13 mouse cellular contexts compared by ENCODE assay signal in the genomic region with DNA sequence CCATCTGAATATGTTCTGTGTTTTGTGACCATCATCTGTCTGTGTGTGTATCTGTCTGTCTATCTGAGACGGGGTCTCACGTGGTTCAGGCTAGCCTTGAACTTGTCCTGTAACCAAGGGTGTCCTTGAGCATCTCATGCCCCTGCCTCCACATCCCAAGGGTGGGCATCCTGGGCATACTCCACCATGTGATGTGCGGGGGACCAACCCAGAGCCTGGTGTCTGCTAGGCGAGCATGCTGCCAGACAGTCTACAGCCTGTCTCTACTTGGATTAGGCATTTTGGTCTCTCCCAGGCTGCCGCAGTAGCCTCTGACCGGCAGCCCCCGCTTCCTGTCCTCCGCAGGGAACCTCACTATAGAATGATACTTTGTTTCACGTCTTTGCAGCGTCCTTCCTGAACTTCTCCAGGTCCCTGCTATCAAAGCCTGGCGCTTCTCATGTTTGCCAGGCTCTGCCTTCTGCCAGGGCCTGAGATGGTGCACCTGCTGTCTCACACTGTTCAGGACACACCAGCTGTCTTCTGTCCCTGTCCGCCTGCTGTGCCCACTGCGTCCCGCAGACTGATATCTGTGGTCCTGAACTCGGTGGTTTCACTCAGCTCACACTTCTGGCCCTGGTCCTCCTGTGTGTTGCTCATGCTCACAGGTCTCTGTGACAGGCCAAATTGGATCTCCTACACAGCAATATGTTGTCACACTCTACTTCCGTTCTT.
DNase-seq lines count a peak whose midpoint lies in the region; ATAC-seq and TF ChIP-seq lines count a peak whose summit lies in the region.
"Had no signal": no experiment of that assay in that cellular context is flagged by ENCODE, and none has a peak within 500 bp of the region (broad histone marks: within the 10 kb centered on the region; RNA-seq: fewer than 3 reads in every experiment).

No protein-coding gene starts in this region.

- no peaks in the 10 kb centered on the region for H3K36me3 ChIP-seq in hindbrain, embryonic 16.5 days (ENCODE audit: control insufficient read depth, insufficient read depth, low read length)
- H3K36me3 ChIP-seq in hindbrain, embryonic 13.5 days, result no peaks in the 10 kb centered on the region
- H3K36me3 ChIP-seq in spleen, adult 2 months (ENCODE audit: control insufficient read depth, insufficient read depth, low read length), result no peaks in the 10 kb centered on the region
- no peaks in the 10 kb centered on the region for H3K36me3 ChIP-seq in limb, embryonic 10.5 days
- H3K36me3 ChIP-seq: embryonic facial prominence, embryonic 10.5 days; heart, embryonic 15.5 days; intestine, embryonic 15.5 days; limb, embryonic 15.5 days had no signal

- 58% methylated on average over 16 of the region's 16 CpGs for WGBS in hindbrain, embryonic 16.5 days
- 64% methylated on average over 16 of the region's 16 CpGs for WGBS in hindbrain, embryonic 13.5 days
- 71% methylated on average over 16 of the region's 16 CpGs for WGBS in spleen, adult 2 months
- WGBS in limb, embryonic 10.5 days, result 78% methylated on average over 16 of the region's 16 CpGs

- no peak for TF ChIP-seq POLR2A in spleen, adult 2 months (IDR thresholded peaks at IDR 0.05; ENCODE audit: low read depth, low read length)

- ATAC-seq in hindbrain, embryonic 16.5 days, result peak; percentile 62
- ATAC-seq in hindbrain, embryonic 13.5 days (ENCODE audit: low FRiP score), result no peak
- ATAC-seq in megakaryocyte-erythroid progenitor cell, adult 5-6 weeks (replicated peaks; ENCODE audit: low FRiP score, low TSS enrichment, poor library complexity, severe bottlenecking), result no peak
- ATAC-seq: intestine, embryonic 15.5 days had no signal

- no peak overlapping the region for H3K4me2 ChIP-seq in hindbrain, embryonic 16.5 days (ENCODE audit: low read length)
- no peak overlapping the region for H3K4me2 ChIP-seq in hindbrain, embryonic 13.5 days
- H3K4me2 ChIP-seq: heart, embryonic 15.5 days; intestine, embryonic 15.5 days; limb, embryonic 15.5 days had no signal

- H3K4me3 ChIP-seq in hindbrain, embryonic 16.5 days (ENCODE audit: low read length), result no peak overlapping the region
- H3K4me3 ChIP-seq in hindbrain, embryonic 13.5 days, result no peak overlapping the region
- no peak overlapping the region for H3K4me3 ChIP-seq in spleen, adult 2 months (ENCODE audit: extremely low read depth, insufficient read depth, insufficient read length)
- no peak overlapping the region for H3K4me3 ChIP-seq in limb, embryonic 10.5 days
- H3K4me3 ChIP-seq: embryonic facial prominence, embryonic 10.5 days; heart, embryonic 15.5 days; intestine, embryonic 15.5 days; limb, embryonic 15.5 days had no signal

- DNase-seq in spleen, adult 2 months (ENCODE audit: low read depth in 1 of 2, low spot score in 2 of 2), result no peak
- DNase-seq in spleen, adult 12 weeks (ENCODE audit: low spot score), result no peak
- peak; percentile 70 to 76 for DNase-seq in cerebellum, postnatal 14 days
- no peak for DNase-seq in urinary bladder, postnatal 14 days (ENCODE audit: low spot score)
- no peak for DNase-seq in limb, embryonic 10.5 days (ENCODE audit: low spot score)
- DNase-seq: thymus, postnatal 14 days had no signal

- peaks cover 5% of the 10 kb centered on the region for H3K4me1 ChIP-seq in hindbrain, embryonic 16.5 days (ENCODE audit: control insufficient read depth, insufficient read depth, low read depth, low read length)
- peaks cover 23% of the 10 kb centered on the region for H3K4me1 ChIP-seq in hindbrain, embryonic 13.5 days (replicated peaks)
- peaks cover 3% of the 10 kb centered on the region; the same call in 1 of the 2 replicates for H3K4me1 ChIP-seq in spleen, adult 2 months (ENCODE audit: control insufficient read depth, insufficient read depth, insufficient read length)
- peaks cover 28% of the 10 kb centered on the region for H3K4me1 ChIP-seq in limb, embryonic 10.5 days

- H3K9me3 ChIP-seq in hindbrain, embryonic 16.5 days (ENCODE audit: control insufficient read depth, low read length), result no peaks in the 10 kb centered on the region
- H3K9me3 ChIP-seq in hindbrain, embryonic 13.5 days, result no peaks in the 10 kb centered on the region
- no peaks in the 10 kb centered on the region for H3K9me3 ChIP-seq in limb, embryonic 10.5 days (replicated peaks)
- H3K9me3 ChIP-seq: embryonic facial prominence, embryonic 10.5 days; heart, embryonic 15.5 days; intestine, embryonic 15.5 days; limb, embryonic 15.5 days had no signal

- no peaks in the 10 kb centered on the region for H3K27me3 ChIP-seq in hindbrain, embryonic 16.5 days (replicated peaks; ENCODE audit: control insufficient read depth, insufficient read depth, low read length)
- no peaks in the 10 kb centered on the region for H3K27me3 ChIP-seq in hindbrain, embryonic 13.5 days
- no peaks in the 10 kb centered on the region for H3K27me3 ChIP-seq in spleen, adult 2 months (ENCODE audit: control insufficient read depth, insufficient read depth, low read length)
- no peaks in the 10 kb centered on the region for H3K27me3 ChIP-seq in limb, embryonic 10.5 days (ENCODE audit: low read depth, poor library complexity, severe bottlenecking)
- H3K27me3 ChIP-seq: heart, embryonic 15.5 days; intestine, embryonic 15.5 days; limb, embryonic 15.5 days had no signal

- no peak overlapping the region for H3K9ac ChIP-seq in hindbrain, embryonic 16.5 days (ENCODE audit: low read depth, low read length)
- no peak overlapping the region for H3K9ac ChIP-seq in hindbrain, embryonic 13.5 days
- H3K9ac ChIP-seq: heart, embryonic 15.5 days; intestine, embryonic 15.5 days; limb, embryonic 15.5 days had no signal

- no peak overlapping the region for H3K27ac ChIP-seq in hindbrain, embryonic 16.5 days (ENCODE audit: low read depth, low read length)
- H3K27ac ChIP-seq in hindbrain, embryonic 13.5 days, result no peak overlapping the region
- peak overlapping the region; percentile 90 for H3K27ac ChIP-seq in spleen, adult 2 months (ENCODE audit: insufficient read depth, low read length)
- H3K27ac ChIP-seq in limb, embryonic 10.5 days, result no peak overlapping the region
- H3K27ac ChIP-seq: embryonic facial prominence, embryonic 10.5 days; heart, embryonic 15.5 days; intestine, embryonic 15.5 days; limb, embryonic 15.5 days had no signal

- no peak for TF ChIP-seq CTCF in spleen, adult 2 months (IDR thresholded peaks at IDR 0.05; ENCODE audit: extremely low read depth, insufficient read depth, insufficient read length, insufficient replicate concordance)

Comparison
In these comparisons a context has a peak if more than half of its experiments do, and no peak if none do; other contexts are left out.
1. DNase-seq: peak in cerebellum, postnatal 14 days (2 of 2); none in spleen, adult 2 months (0 of 2), spleen, adult 12 weeks (single experiment), urinary bladder, postnatal 14 days (single experiment) and limb, embryonic 10.5 days (single experiment).